Mouse (Mus musculus) small intestine, adult 2 months (tissue): Measurements from ENCODE around the gene Klri1. TPM values are rescaled to one million over a fixed set of nuclear protein-coding genes. Genes with fewer than 3 reads are reported as not detected.
"Not testable (repeated sequence)": the region's sequence is repeated elsewhere in the genome, so short reads cannot be mapped to it uniquely, and the experiment has no call there.

ENCODE experiments used
- H3K27ac ChIP-seq: fragments of 200-500 bp; 2 replicates; pipeline ENCODE4 v1.5.1; 2012; ENCODE audit warnings: low read depth, low read length, control low read depth, inconsistent platforms; ENCODE audit not compliant: insufficient read depth
- H3K27me3 ChIP-seq: fragments of 200-500 bp; 2 replicates; pipeline ENCODE4 v1.6.1; 2012; ENCODE audit warnings: mild to moderate bottlenecking, moderate library complexity, low read length, inconsistent platforms; ENCODE audit not compliant: control insufficient read depth, insufficient read depth
- H3K36me3 ChIP-seq: fragments of 200-500 bp; 2 replicates; pipeline ENCODE4 v1.6.1; 2012; ENCODE audit warnings: mild to moderate bottlenecking, low read length, control low read depth, inconsistent platforms; ENCODE audit not compliant: control insufficient read depth, insufficient read depth
- H3K4me1 ChIP-seq: fragments of 200-500 bp; 2 replicates; pipeline ENCODE4 v1.6.1; 2012; ENCODE audit warnings: low read length, inconsistent platforms, mixed read lengths; ENCODE audit not compliant: control insufficient read depth, insufficient read depth, insufficient read length
- H3K4me3 ChIP-seq: fragments of 200-500 bp; 2 replicates; pipeline ENCODE4 v1.5.1; 2012; ENCODE audit warnings: low read depth, mild to moderate bottlenecking, control low read depth, inconsistent platforms, low read length, moderate library complexity
- CTCF ChIP-seq: fragments of 200-500 bp; IDR thresholded peaks from 2 replicates; pipeline ENCODE4 v1.5.1; 2012; ENCODE audit warnings: low read depth, mild to moderate bottlenecking, control low read depth, inconsistent platforms, low read length, moderate library complexity, mixed read lengths; ENCODE audit not compliant: insufficient replicate concordance, insufficient read length; ENCODE audit errors: extremely low read depth
- POLR2A ChIP-seq: fragments of 200-500 bp; IDR thresholded peaks from 2 replicates; pipeline ENCODE4 v1.6.1; 2012; ENCODE audit warnings: low read depth, mild to moderate bottlenecking, control low read depth, inconsistent platforms, low read length, moderate library complexity
- WGBS: fragments of 180-500 bp; shearing (Covaris S2); methylation state at CpG from one replicate; pipeline ENCODE4 v1.1.7; 2018; 5-methylcytosine and 5-hydroxymethylcytosine counted together
- polyA plus RNA-seq: library from polyadenylated mRNA; depleted of rRNA; stranded (reverse); fragments of >200 nt; gene quantifications from 2 replicates; pipeline ENCODE4 v1.2.3, GENCODE M21; 2012; rRNA removed

Klri1 gene
- polyA plus RNA-seq, 1 experiment, result not detected

GRCm38 (mm10) chr6:129721390-129721789, 4.5 kb upstream of the Klri1 start:
- WGBS, result 44% methylated on average over 1 of the region's 1 CpGs
- TF ChIP-seq CTCF (no peak), POLR2A (no peak)

DNA sequence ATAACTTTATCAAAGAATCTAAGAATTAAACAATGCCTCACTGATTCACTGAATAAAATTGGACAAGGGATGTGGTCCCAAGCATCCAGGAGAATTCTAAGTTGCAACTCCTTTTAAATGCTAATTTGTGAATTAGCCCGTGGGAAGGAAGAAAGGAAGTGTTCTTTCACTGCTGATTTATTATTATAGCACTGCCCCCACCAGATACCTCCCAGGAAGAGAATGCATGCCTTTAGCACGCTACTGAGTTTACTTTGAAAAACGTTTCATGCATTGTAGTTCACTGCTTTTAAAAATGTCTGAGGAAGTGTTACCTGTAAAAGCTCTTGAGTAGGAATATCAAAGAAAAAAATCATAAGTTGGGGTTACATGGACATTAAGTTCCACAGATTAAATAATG, 3.6 kb upstream of the Klri1 start:
- TF ChIP-seq CTCF (no peak), POLR2A (no peak)
- Histone ChIP-seq H3K4me1 (no peaks in the 10 kb centered on the region), H3K27ac (no peak overlapping the region), H3K36me3 (no peaks in the 10 kb centered on the region), H3K27me3 (no peaks in the 10 kb centered on the region; the same call in 1 of the 2 replicates), H3K4me3 (no peak overlapping the region)
- 36% methylated on average over 3 of the region's 3 CpGs for WGBS

More at GRCm38 (mm10) chr6:129721390-129721789, 4.5 kb upstream of the Klri1 start:
- H3K4me1 ChIP-seq, result no peaks in the 10 kb centered on the region
- H3K4me3 ChIP-seq, result no peak overlapping the region
- no peaks in the 10 kb centered on the region; the same call in 1 of the 2 replicates for H3K27me3 ChIP-seq
- no peaks in the 10 kb centered on the region for H3K36me3 ChIP-seq
- no peak overlapping the region for H3K27ac ChIP-seq

- H3K27ac ChIP-seq, result no peak overlapping the region
- WGBS, result 12% methylated on average over 1 of the region's 1 CpGs
- TF ChIP-seq CTCF (no peak), POLR2A (no peak)
- H3K27me3 ChIP-seq, result no peaks in the 10 kb centered on the region; the same call in 1 of the 2 replicates
- no peaks in the 10 kb centered on the region for H3K4me1 ChIP-seq
- H3K36me3 ChIP-seq, result no peaks in the 10 kb centered on the region
- H3K4me3 ChIP-seq, result no peak overlapping the region
Observed at GRCm38 (mm10) chr6:129713566-129713965, 3.4 kb downstream of the Klri1 start.

GRCm38 (mm10) chr6:129691436-129691835, 25.5 kb downstream of the Klri1 start:
- WGBS, result 80% methylated on average over 10 of the region's 10 CpGs
- not testable (repeated sequence) for H3K36me3 ChIP-seq

GRCm38 (mm10) chr6:129680379-129680778, 36.6 kb downstream of the Klri1 start:
- Histone ChIP-seq H3K4me3 (no peak overlapping the region), H3K4me1 (0 out of 2 replicates have a peak, but pooled peaks cover 1% of the 10 kb centered on the region), H3K36me3 (no peaks in the 10 kb centered on the region), H3K27ac (no peak overlapping the region), H3K27me3 (no peaks in the 10 kb centered on the region)
- no peak for TF ChIP-seq CTCF
- TF ChIP-seq POLR2A, result no peak
- WGBS, result 19% methylated on average over 1 of the region's 1 CpGs

More at GRCm38 (mm10) chr6:129691436-129691835, 25.5 kb downstream of the Klri1 start:
- H3K27ac ChIP-seq, H3K4me3 ChIP-seq, H3K4me1 ChIP-seq, H3K27me3 ChIP-seq: not testable (repeated sequence)

- Histone ChIP-seq H3K4me3 (no peak within 1 kb of the TSS), H3K36me3 (no peaks in the 10 kb centered on the region), H3K27ac (no peak within 1 kb of the TSS), H3K4me1 (0 out of 2 replicates have a peak, but pooled peaks cover 1% of the 10 kb centered on the region), H3K27me3 (no peaks in the 10 kb centered on the region)
- 79% methylated on average over 3 of the region's 3 CpGs for WGBS
- TF ChIP-seq CTCF, result no peak
- TF ChIP-seq POLR2A, result no peak
Observed at GRCm38 (mm10) chr6:129678873-129679272, 38.1 kb downstream of the Klri1 start, which contains the start of gene Klrc1. Klrc1 (minus strand) TSS chr6:129678973.

GRCm38 (mm10) chr6:129661301-129661700, 55.6 kb downstream of the Klri1 start:
- not testable (repeated sequence) for H3K4me1 ChIP-seq, H3K27ac ChIP-seq, H3K36me3 ChIP-seq, H3K4me3 ChIP-seq, H3K27me3 ChIP-seq
- WGBS, result 60% methylated on average over 1 of the region's 3 CpGs

- not testable (repeated sequence) for H3K27me3 ChIP-seq, H3K4me1 ChIP-seq, H3K4me3 ChIP-seq, H3K36me3 ChIP-seq, H3K27ac ChIP-seq
- WGBS, result 78% methylated on average over 4 of the region's 4 CpGs
Observed at GRCm38 (mm10) chr6:129660589-129660988, 56.3 kb downstream of the Klri1 start, which contains the start of gene Klrc2. Klrc2 (minus strand) TSS chr6:129660689.

Other genes with a start within 250 kb of the Klri1 start
- gene Olr1, start 210.0 kb downstream of the Klri1 start, polyA plus RNA-seq, result not detected in 2 replicates
- gene Tmem52b, start 204.6 kb downstream of the Klri1 start, polyA plus RNA-seq, result not detected in 2 replicates
- 6.7 and 13.5 TPM in 2 replicates for gene Gabarapl1, start 184.0 kb downstream of the Klri1 start, polyA plus RNA-seq
- 0.09 TPM in 1 of 2 replicates, not detected in the other for gene Klre1, start 139.2 kb downstream of the Klri1 start, polyA plus RNA-seq
- gene Klrd1, start 125.3 kb downstream of the Klri1 start, polyA plus RNA-seq, result 0.23 TPM in 1 of 2 replicates, not detected in the other
- gene Klrk1, start 93.3 kb downstream of the Klri1 start, polyA plus RNA-seq, result not detected in 2 replicates
- not detected in 2 replicates for gene Klrc3, start 73.8 kb downstream of the Klri1 start, polyA plus RNA-seq
- gene Klrc2, start 56.4 kb downstream of the Klri1 start, polyA plus RNA-seq, result not detected in 2 replicates
- gene Klrc1, start 38.2 kb downstream of the Klri1 start, polyA plus RNA-seq, result not detected in 2 replicates
- gene Klri2, start 23.4 kb upstream of the Klri1 start, polyA plus RNA-seq, result not detected in 2 replicates
- not detected in 2 replicates for gene Gm156, start 67.1 kb upstream of the Klri1 start, polyA plus RNA-seq
- gene Gm17631, start 145.5 kb upstream of the Klri1 start, polyA plus RNA-seq, result not detected in 2 replicates
- 0.10 and 0.15 TPM in 2 replicates for gene Klra17, start 159.5 kb upstream of the Klri1 start, polyA plus RNA-seq
- not detected in 2 replicates for gene Klra5, start 200.5 kb upstream of the Klri1 start, polyA plus RNA-seq